Mouse (Mus musculus): ENCODE data around the gene Stpg4.

Stpg4 gene

DNA sequence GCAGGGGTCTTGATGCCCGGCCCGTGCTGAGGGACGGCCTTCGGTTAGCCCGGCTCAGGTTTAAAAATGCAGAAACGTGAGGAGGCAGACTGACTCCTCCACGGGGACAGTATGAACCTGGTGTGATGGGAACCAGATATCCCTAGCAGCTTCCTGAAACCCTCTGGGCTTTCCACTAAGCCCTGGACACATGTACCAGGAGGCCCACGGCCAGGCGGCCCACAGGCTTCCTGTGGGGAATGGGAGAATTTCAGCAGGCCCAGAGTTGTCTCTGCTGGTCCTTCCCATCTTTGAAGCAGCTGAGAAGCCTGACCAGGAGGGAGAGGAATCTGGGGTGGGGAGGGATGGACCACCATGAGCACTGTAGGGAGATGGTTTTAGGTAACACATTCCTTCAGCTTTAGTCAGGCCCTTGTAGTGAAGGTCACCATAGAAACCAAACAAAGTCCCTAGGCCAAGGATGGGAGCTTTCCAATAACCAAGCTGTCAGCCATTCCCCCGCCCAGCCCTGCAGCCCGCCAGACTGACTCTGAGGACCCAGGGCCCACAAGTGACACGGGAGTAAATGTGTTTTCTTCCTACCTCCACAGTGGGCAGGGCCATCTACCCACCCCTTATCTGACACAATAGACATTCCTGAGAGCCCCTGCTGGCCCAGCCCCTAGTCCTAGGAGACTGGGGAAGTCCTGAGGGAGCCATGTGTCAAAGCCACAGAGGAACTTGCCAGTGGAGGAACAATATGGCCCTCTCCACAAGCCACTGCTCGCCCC, 76.9 kb downstream of the Stpg4 start:
- no peak for DNase-seq (ENCODE audit: low spot score in 2 of 2)

DNA sequence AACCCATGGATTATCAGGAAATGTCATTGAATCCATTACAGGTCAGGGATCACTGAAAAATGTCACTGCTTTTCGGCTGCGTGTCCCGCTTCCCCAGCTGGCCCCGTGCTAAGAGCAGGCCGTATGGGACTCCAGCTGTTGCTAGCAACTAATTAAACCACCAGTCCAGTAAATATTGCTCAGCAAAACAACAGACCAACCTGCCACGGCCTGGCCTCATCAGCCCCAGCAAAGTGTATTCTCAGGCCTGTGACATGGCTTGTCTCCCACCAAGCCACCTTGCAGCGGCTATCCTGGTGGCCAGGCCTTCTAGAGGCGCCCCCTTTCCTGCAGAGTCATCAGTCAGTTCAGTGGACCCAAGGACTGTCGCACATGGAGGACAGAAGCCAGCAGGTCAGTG, 78.0 kb downstream of the Stpg4 start:
- DNase-seq (ENCODE audit: low spot score in 2 of 2) = no peak

DNA sequence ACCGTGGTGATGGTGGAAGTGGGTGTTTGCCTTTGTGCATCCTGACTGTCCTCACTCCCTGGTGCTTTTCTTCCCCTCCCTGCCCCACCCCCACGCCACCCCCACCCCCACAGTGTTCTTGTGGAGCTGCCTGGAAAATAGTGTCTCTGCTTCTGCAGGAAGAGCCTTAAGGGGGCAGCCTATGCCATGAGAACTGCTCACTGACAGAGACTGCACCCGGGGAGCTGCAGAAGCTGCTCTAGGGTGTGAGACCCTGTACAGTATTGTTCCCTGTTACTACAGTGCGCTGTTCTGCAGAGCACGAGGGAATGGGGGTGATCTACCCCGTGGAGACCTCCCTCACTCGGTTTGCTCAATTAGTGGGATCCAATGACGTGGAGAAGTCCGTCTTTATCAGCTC, 78.5 kb downstream of the Stpg4 start:
- DNase-seq (ENCODE audit: low spot score in 2 of 2) = no peak

- DNase-seq (ENCODE audit: low spot score in 2 of 2) = no peak
Observed at GRCm38 (mm10) chr17:87348353-87348752, 79.2 kb downstream of the Stpg4 start.

DNA sequence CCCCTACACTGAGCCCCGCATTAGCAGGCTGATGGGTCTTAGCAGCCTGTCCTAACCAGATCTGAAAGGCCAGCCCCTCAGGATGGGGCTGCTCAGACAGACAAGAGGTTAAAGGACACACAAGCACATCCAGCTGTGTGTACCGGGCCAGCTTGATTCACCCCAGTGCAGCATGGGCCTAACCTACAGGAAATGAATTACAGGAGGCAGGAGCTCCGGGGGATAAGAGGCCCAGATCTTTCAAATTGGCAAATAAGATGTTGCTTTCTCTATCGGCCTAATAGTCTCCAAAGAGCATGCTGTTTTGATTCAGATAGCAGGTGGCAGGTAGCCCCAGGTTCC, 82.3 kb downstream of the Stpg4 start:
- no peak for DNase-seq (ENCODE audit: low spot score in 2 of 2)

DNA sequence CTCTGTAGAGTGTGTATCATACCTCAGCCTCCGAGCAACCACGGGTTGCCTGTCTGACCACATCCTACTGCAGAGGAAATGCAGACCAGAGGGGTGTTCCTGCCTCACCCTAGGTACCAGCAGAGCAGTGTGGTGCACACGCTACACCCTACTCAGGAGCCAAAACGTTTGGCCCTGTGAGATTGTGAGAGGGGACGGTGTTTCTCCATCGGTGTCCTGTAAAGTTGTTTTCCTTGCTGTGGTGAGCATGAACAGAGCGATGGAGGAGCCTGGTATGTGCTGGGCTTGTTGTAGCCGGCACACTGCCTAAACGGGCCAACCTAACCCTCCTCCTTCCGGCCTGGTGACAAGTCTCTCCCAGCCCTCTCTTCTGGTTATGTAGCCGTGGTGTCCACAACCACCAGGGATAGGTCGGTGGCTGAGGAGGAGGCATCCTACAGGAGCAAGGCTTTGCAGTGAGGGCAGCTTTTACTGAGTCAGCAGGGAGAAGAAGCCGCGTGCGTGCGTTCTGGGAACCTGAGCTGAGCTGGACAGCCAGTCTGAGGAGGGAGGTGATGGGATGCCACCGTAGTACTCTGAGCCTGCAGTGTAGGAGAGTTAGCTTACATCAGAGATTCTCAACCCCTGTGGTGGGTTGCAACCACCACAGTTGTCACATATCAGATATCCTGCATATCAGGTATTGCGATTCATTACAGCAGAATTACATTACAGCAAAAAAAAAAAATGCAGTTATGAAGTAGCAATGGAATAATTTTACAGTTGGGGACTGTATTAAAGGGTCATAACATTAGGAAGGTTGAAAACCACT, 82.9 kb downstream of the Stpg4 start:
- peak in 1 of 2 experiments; percentile 47 for DNase-seq (ENCODE audit: low spot score in 2 of 2)

DNA sequence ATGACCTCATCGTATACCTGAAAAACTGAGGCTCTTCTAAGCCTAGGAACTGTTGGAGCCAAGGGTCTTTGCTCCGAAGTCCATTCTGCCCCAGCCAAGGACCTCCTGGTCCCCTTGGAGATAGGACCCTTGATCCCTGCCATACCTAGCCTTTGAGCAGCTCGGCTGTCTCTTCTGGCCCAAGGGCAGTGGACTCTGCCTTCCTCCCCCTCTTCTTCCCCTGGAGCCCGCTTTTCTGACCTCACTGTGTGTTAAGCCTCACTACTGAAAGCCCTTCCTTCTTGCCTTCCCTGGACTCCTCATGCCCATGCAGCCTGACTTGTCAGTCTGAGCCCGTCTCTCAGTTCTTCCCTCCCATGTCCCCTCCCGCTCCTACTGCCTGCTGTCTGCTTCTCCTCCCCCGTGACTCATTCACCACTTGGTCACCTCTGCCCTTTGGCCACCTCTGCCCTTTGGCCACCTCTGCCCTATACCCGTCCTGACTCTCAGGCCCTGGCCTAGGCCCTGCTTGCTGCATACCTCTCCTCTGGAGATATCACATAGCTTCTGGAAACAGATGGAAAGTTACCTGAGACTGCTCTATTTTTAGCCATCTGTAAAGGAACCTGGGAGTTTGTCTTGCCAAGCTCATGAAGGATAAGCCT, 84.4 kb downstream of the Stpg4 start:
- DNase-seq (ENCODE audit: low spot score in 2 of 2) = no peak

Measured in spleen, postnatal 10 days (tissue).